Mouse (Mus musculus) liver, adult 2 months (tissue): ENCODE measurements around the gene Ntn3.

Experiments used
- CTCF ChIP-seq: fragments of 200-500 bp; IDR thresholded peaks from 2 replicates; pipeline ENCODE4 v1.5.1; 2011; ENCODE audit warnings: low read depth, low read length, control low read depth
- POLR2A ChIP-seq: fragments of 200-500 bp; IDR thresholded peaks from 2 replicates; pipeline ENCODE4 v1.6.1; 2011; ENCODE audit warnings: low read length, control low read depth; ENCODE audit not compliant: insufficient read depth; ENCODE audit errors: extremely low read depth

- no peak for TF ChIP-seq CTCF
- TF ChIP-seq POLR2A, result 0 out of 2 replicates have a peak, but pooled peaks have one; percentile 16
Measured at GRCm38 (mm10) chr17:24163176-24163962, 46.0 kb downstream of the Ntn3 start, which contains the start of gene Amdhd2.
